Mouse (Mus musculus) liver, embryonic 14.5 days (tissue): ENCODE results near the gene Vmn2r28. TPM values are rescaled to one million over a fixed set of nuclear protein-coding genes. Genes with fewer than 3 reads are reported as not detected.
"Not testable (repeated sequence)": the region's sequence is repeated elsewhere in the genome, so short reads cannot be mapped to it uniquely, and the experiment has no call there.

Source experiments
- ATAC-seq: fragments of 200-750 bp; cut with Nextera tagmentation; 2 replicates; pipeline ENCODE4 v1.8.0; 2017; ENCODE audit warnings: moderate number of reproducible peaks, mild to moderate bottlenecking, moderate library complexity; ENCODE audit not compliant: insufficient read depth
- DNase-seq, 3 experiments: peaks; one replicate each; pipeline ENCODE4 v3.0.0-alpha.2; 2012 to 2013; ENCODE audit warnings: low read depth in 3 of 3, low spot score in 3 of 3
- H3K27ac ChIP-seq: fragments of 300-500 bp; sonication (generic); 2 replicates; pipeline ENCODE4 v1.5.1; 2014; ENCODE audit warnings: moderate library complexity, mild to moderate bottlenecking, control low read depth, inconsistent platforms
- H3K27me3 ChIP-seq: fragments of 300-500 bp; sonication (generic); 2 replicates; pipeline ENCODE4 v1.6.1; 2014; ENCODE audit warnings: mild to moderate bottlenecking, low read length, moderate library complexity; ENCODE audit not compliant: control insufficient read depth, insufficient read depth
- H3K36me3 ChIP-seq: fragments of 300-500 bp; sonication (generic); replicated peaks from 2 replicates; pipeline ENCODE4 v1.6.1; 2014; ENCODE audit warnings: low read depth; ENCODE audit not compliant: control insufficient read depth, insufficient read depth
- H3K4me1 ChIP-seq, 2 experiments: fragments of 200-500 bp in 1 of 2; fragments of 300-500 bp in 1 of 2; sonication (generic) in 1 of 2; replicated peaks; 2 replicates each; pipeline ENCODE4 v1.6.1; 2012 to 2014; ENCODE audit warnings: antibody characterized with exemption in 1 of 2, inconsistent platforms in 1 of 2, low read length in 1 of 2; ENCODE audit not compliant: control insufficient read depth in 2 of 2, insufficient read depth in 2 of 2
- H3K4me2 ChIP-seq: fragments of 300-500 bp; sonication (generic); 2 replicates; pipeline ENCODE4 v1.6.1; 2014; ENCODE audit warnings: low read depth, mild to moderate bottlenecking, control low read depth, moderate library complexity
- H3K4me3 ChIP-seq, 2 experiments: fragments of 200-500 bp in 1 of 2; fragments of 300-500 bp in 1 of 2; sonication (generic) in 1 of 2; 2 replicates each; pipeline ENCODE4 v1.5.1; 2012 to 2014; ENCODE audit warnings: low read depth in 2 of 2, low read length in 2 of 2, mild to moderate bottlenecking in 2 of 2, control low read depth in 1 of 2, inconsistent platforms in 1 of 2, moderate library complexity in 1 of 2; ENCODE audit not compliant: insufficient read depth in 1 of 2
- H3K9ac ChIP-seq: fragments of 300-500 bp; sonication (generic); replicated peaks from 2 replicates; pipeline ENCODE4 v1.6.1; 2014; ENCODE audit warnings: mild to moderate bottlenecking, control low read depth, moderate library complexity
- H3K9me3 ChIP-seq: fragments of 300-500 bp; sonication (generic); 2 replicates; pipeline ENCODE4 v1.6.1; 2016; ENCODE audit warnings: low read length, mixed read lengths; ENCODE audit not compliant: control insufficient read depth
- CTCF ChIP-seq: IDR thresholded peaks from 2 replicates; pipeline ENCODE4 v1.5.1; 2016; ENCODE audit warnings: antibody characterized with exemption, low read depth, control low read depth
- EP300 ChIP-seq: IDR thresholded peaks from 2 replicates; pipeline ENCODE4 v1.6.1; 2016; ENCODE audit warnings: antibody characterized with exemption, low read depth
- WGBS: fragments of 180-500 bp; shearing (Covaris S2); extraction: QIAGEN DNeasy Blood & Tissue Kit; methylation state at CpG from one replicate; pipeline ENCODE4 v1.1.7; 2014; ENCODE audit not compliant: insufficient replicate concordance; 5-methylcytosine and 5-hydroxymethylcytosine counted together
- polyA plus RNA-seq, 2 experiments: library from polyadenylated mRNA; depleted of rRNA in 1 of 2; stranded (reverse) in 1 of 2; unstranded in 1 of 2; fragments of >200 nt; fragmentation: Nextera tagmentation in 1 of 2; extraction: Ambion mirVana in 1 of 2; gene quantifications; 2 replicates each; pipeline versions ENCODE4 v1.2.1 to v1.2.3; 2012 to 2014

The Vmn2r28 gene
- not detected in 2 replicates for polyA plus RNA-seq (2012; rRNA removed)
- polyA plus RNA-seq (2014; fragmentation: Nextera tagmentation; extraction: Ambion mirVana) = not detected in 2 replicates

GRCm38 (mm10) chr7:5493856-5494255, at the start of gene Vmn2r28:
Vmn2r28 (minus strand) TSS chr7:5493956.
- DNase-seq, H3K4me1 ChIP-seq, H3K4me3 ChIP-seq, ATAC-seq, H3K9me3 ChIP-seq, H3K27ac ChIP-seq, H3K36me3 ChIP-seq, H3K9ac ChIP-seq, H3K4me2 ChIP-seq, H3K27me3 ChIP-seq: not testable (repeated sequence)

DNA sequence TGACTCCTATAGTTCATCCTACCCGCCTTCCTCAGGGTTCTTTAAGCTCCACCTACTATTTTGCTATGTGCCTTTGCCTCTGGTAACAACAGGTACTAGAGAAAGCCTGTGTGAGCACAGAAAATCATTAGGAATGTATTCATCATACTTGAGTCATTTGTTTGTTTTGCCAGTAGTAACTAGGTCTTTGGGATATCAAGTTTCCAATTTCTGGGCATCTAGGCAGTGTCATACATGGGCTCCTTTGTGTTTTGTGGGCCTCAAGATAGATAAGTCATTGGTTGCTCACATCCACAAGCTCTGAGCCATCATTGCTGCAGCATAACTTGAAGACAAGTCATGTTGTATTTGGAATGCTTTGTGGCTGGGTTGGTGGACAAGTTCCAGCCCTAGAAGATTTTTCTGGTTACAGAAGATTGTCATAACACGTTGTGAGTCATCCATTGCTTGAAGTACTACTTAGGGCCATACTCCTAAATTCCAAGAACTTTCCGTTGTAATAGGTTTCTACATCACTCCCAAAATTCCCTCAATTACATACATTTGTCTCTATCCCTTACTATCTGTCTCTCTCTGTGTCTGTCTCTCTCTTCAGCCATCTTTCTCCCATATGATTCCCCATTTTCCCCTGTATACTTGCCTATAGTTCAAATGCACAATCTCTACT, 47.1 kb upstream of the Vmn2r28 start:
- not testable (repeated sequence) for H3K9me3 ChIP-seq, H3K4me3 ChIP-seq, H3K4me2 ChIP-seq, DNase-seq, H3K27ac ChIP-seq, H3K4me1 ChIP-seq, H3K9ac ChIP-seq, ATAC-seq, H3K27me3 ChIP-seq, H3K36me3 ChIP-seq
- 35% methylated on average over 3 of the region's 3 CpGs for WGBS

DNA sequence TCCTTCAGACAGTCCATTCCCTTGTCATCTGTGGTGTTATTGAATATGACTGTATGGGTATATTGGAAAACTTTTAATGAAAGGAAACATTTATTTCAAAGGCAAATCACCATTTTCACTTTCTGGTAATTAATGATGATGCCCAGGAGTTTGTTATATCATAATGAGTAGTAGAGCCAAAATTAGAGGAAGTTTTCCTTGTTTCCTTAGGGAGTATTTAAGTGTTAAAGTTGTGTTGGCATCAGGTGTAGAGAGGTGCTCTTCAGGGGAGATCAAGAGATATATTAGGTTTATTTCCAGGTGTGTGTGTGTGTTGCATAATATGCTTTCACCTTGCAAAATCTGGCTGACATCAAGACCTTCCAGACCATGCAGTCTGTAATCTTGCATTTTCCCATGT, 37.1 kb downstream of the Vmn2r28 start, which contains the start of gene Vmn1r59:
Gene Vmn1r59, minus strand, starts transcription at position 101 of the 400 bp plus-strand sequence.
- ATAC-seq = no peak
- no peak for TF ChIP-seq CTCF
- no peak for TF ChIP-seq EP300

GRCm38 (mm10) chr7:5454011-5454410, 39.7 kb downstream of the Vmn2r28 start:
- H3K4me1 ChIP-seq, H3K9me3 ChIP-seq, H3K36me3 ChIP-seq, H3K4me3 ChIP-seq, H3K9ac ChIP-seq, H3K4me2 ChIP-seq, H3K27ac ChIP-seq, DNase-seq, H3K27me3 ChIP-seq, ATAC-seq: not testable (repeated sequence)
- 44% methylated on average over 3 of the region's 3 CpGs for WGBS

More for the DNA sequence above, 37.1 kb downstream of the Vmn2r28 start, which contains the start of gene Vmn1r59:
- Histone ChIP-seq H3K9ac (no peak within 1 kb of the TSS), H3K4me3 (no peak within 1 kb of the TSS), H3K4me1 (no peaks in the 10 kb centered on the region), H3K9me3 (no peaks in the 10 kb centered on the region), H3K27ac (no peak within 1 kb of the TSS), H3K36me3 (no peaks in the 10 kb centered on the region), H3K27me3 (no peaks in the 10 kb centered on the region), H3K4me2 (no peak within 1 kb of the TSS)
- DNase-seq = no peak

DNA sequence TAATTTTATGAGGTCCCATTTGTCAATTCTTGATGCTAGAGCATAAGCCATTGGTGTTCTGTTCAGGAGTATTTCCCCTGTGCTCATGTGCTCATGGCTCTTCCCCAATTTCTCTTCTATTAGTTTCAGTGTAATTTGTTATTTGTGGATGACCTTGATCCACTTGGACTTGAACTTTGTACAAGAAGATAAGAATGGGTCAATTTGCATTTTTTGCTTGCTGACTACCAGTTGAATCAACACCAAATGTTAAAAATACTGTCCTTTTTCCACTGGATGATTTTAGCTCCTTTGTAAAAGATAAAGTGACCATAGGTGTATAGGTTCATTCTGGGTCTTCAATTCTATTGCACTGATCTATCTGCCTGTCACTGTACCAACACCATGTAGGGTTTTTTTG, 45.1 kb downstream of the Vmn2r28 start:
- no peak for DNase-seq
- TF ChIP-seq EP300 = no peak
- no peak for TF ChIP-seq CTCF

More for the DNA sequence above, 45.1 kb downstream of the Vmn2r28 start:
- no peaks in the 10 kb centered on the region for H3K9me3 ChIP-seq
- no peak overlapping the region for H3K27ac ChIP-seq
- no peak overlapping the region for H3K9ac ChIP-seq
- no peak for ATAC-seq
- H3K4me3 ChIP-seq = no peak overlapping the region
- H3K4me2 ChIP-seq = no peak overlapping the region
- no peaks in the 10 kb centered on the region for H3K4me1 ChIP-seq
- H3K27me3 ChIP-seq = no peaks in the 10 kb centered on the region
- no peaks in the 10 kb centered on the region for H3K36me3 ChIP-seq

Other genes starting within 250 kb of the Vmn2r28 start
- not detected in 2 replicates for gene Gm5065, start 143.4 kb downstream of the Vmn2r28 start, polyA plus RNA-seq (2012; rRNA removed)
- gene Gm5065, start 143.4 kb downstream of the Vmn2r28 start, polyA plus RNA-seq (2014; fragmentation: Nextera tagmentation; extraction: Ambion mirVana) = not detected in 2 replicates
- not detected in 2 replicates for gene Nlrp2, start 142.9 kb downstream of the Vmn2r28 start, polyA plus RNA-seq (2012; rRNA removed)
- not detected in 2 replicates for gene Nlrp2, start 142.9 kb downstream of the Vmn2r28 start, polyA plus RNA-seq (2014; fragmentation: Nextera tagmentation; extraction: Ambion mirVana)
- gene Vmn1r58, start 80.6 kb downstream of the Vmn2r28 start, polyA plus RNA-seq (2012; rRNA removed) = not detected in 2 replicates
- gene Vmn1r58, start 80.6 kb downstream of the Vmn2r28 start, polyA plus RNA-seq (2014; fragmentation: Nextera tagmentation; extraction: Ambion mirVana) = not detected in 2 replicates
- not detected in 2 replicates for gene Vmn1r59, start 37.2 kb downstream of the Vmn2r28 start, polyA plus RNA-seq (2012; rRNA removed)
- gene Vmn1r59, start 37.2 kb downstream of the Vmn2r28 start, polyA plus RNA-seq (2014; fragmentation: Nextera tagmentation; extraction: Ambion mirVana) = not detected in 2 replicates
- not detected in 2 replicates for gene Vmn1r60, start 53.4 kb upstream of the Vmn2r28 start, polyA plus RNA-seq (2012; rRNA removed)
- not detected in 2 replicates for gene Vmn1r60, start 53.4 kb upstream of the Vmn2r28 start, polyA plus RNA-seq (2014; fragmentation: Nextera tagmentation; extraction: Ambion mirVana)
- not detected in 2 replicates for gene Vmn1r61, start 119.3 kb upstream of the Vmn2r28 start, polyA plus RNA-seq (2012; rRNA removed)
- not detected in 2 replicates for gene Vmn1r61, start 119.3 kb upstream of the Vmn2r28 start, polyA plus RNA-seq (2014; fragmentation: Nextera tagmentation; extraction: Ambion mirVana)
- not detected in 2 replicates for gene Vmn1r62, start 179.7 kb upstream of the Vmn2r28 start, polyA plus RNA-seq (2012; rRNA removed)
- gene Vmn1r62, start 179.7 kb upstream of the Vmn2r28 start, polyA plus RNA-seq (2014; fragmentation: Nextera tagmentation; extraction: Ambion mirVana) = not detected in 2 replicates